Mouse (Mus musculus) yolk sac, embryonic 10.5 days (tissue): ENCODE measurements around the gene Mitf.

Source experiments
- DNase-seq: peaks from one replicate; pipeline ENCODE4 v3.0.0-alpha.2; 2017; ENCODE audit warnings: low spot score

Gene Mitf

DNA sequence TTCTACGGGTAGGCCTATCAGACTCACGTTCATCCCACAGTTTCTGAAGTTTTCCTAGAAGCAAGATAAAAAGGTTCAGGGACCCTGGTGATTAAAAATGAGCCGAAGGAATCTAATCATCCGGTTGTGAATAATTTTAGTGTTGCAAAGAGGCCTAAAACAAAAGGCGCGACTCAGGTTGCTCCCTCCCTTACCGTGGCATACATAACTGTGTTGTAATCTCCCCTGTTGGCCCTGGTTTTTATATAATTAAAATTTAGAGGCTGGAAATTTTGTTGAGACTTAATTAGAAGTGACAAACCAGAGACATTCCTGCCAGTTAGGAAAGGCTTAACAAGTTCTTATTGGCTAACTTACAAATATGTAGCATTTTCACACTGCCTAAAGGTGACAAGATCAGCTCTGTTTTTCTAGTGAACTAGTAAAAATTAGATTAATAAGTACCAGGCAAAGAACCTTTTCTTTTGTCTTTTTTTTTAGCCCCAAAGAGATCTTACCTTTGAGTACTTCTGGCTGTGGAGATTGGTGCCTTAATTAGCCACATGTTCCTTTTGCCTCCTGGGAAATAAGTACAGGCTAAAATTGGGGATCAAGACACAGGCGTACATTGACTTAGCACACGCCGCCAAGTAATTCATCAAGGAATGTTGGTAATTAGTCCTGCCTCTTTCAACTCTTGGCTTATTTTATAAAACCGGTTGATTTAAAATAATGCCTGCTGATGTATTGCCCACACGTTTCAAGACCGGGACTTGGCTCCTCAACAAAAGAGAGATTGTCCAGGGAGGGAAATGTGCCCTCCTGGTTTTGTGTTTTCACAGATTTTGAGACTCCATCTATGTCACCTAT lies 143.4 kb downstream of the Mitf start:
- no peak for DNase-seq

DNA sequence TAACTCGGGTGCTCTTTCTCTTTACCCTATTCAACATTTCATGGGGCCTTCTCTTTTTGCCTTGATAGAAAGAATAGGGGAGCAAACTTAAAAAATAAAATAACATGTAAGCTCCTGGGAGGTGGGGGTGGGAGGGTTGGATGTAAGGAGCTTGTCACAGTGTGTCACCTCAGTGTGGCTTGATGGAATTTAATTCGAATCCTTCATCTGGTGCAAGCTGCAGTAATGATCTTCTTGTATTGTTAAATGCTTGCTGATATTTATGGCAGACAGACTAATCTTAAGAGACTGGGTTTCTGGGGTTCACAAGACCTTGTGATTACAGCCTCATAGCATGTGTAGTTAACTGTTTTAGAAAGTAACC lies 144.0 kb downstream of the Mitf start:
- DNase-seq = no peak

DNA sequence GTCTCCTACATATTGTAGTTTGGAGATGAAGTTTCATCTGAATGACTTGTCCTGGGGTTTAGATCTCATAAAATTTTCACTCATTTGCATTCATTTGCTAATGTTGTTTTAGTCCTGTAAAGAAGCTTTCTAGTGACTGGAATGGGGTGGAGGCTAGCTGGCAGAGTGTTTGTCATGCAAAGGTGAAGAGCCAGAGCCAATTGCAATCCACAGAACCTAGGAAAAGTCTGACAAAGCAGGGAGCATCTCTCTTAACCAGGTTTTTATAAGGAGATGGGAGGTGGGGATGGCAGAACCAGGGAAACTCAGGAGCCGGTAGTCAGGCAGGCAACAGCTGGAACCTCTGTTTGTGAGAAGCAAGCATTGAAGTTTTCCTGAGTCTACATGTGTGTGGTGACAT lies 144.9 kb downstream of the Mitf start:
- DNase-seq = no peak

DNA sequence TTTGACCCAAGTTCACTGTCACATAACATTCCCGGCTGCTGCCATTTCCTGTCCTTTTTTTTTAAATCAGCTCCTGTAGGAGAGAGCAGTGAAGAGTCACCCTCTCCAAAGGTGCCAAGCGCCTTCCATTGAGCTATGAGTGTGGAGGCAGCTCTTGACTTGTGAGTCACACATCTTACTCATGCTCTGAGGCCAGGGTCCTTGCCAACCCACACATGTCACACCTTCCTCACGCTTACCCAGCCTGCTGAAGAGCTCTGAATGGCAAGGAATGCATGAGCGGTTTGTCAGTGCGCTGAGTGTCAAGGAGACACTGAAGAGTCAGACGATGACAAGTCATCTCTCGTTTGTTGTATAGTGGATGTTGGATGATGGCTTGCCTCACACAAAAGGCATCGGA lies 146.0 kb downstream of the Mitf start:
- DNase-seq = no peak

DNA sequence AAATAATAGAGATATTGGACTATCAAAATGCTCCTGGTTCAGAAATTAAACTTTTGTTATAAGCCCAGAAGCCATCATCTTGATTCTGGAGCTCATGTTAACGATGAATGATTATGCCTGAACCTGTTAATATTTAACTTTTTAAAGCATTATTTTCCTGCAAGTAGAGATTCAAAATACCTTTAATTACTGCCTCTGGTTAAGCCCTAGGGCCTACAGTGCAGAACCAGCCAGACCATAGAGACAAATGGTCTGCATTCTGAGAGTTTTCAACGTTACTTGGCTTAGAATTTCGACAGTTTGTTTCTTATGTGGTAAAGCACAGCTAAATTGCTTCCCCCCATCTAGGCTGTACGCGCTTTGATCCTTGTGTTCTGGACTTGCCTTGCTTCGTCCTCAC lies 149.3 kb downstream of the Mitf start:
- DNase-seq = no peak

DNA sequence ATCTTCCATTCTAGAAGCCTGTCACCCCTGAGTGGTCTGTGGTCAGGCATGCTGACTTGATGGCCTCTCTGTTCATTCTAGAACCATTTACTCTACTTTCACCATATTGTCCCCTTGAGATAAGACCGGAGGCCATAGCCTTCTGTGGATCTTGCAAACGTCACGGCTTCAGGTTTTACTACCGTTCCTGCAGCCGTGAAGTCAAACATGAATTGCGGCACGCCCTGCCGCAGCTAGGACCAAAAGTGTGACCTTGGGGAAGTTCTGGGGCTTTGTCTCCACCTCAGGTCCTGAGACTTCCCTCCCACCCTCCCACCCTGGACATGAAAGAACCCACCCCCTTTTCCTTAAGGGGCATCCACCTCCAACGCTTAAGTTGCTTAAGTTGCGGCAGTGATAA lies 149.8 kb downstream of the Mitf start:
- DNase-seq = no peak

DNA sequence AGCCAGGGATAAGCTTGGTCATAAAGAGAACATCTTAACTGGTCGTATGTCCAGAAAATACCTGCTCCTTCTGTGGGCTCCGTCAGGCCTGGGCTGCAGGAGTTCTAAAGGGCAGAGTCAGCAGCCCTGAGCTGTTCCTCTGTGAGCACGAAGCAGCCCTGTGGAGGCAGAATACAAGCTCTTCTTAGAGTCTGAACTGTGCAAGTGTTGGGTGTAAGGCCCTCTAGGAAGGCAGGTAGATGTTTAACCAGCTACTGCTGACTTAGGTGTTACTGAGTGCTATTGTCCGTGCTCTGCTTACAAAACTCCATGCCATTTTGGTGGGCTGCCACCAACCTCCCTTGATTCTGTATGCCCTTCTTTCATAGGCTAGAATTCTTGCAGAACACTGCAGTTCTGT lies 151.4 kb downstream of the Mitf start:
- peak; percentile 47 for DNase-seq

DNA sequence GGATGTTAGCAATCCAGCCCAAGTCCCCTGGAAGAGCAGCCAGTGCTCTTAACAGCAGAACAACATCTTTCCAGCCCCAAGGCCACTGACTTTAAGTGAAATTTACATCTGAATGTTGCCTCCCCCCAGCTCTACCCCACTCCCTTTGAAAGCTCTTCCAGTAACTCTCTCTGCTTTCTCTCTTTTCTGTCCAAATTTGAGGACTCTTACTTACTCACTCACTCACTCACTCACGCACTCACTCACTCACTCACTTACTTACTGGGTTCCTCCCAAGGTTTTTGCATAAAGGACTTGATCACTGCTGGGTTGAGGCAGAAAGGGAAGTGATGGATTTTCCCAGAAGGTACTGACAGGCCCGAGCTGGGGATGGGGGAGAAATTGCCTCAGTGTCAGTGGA lies 154.9 kb downstream of the Mitf start:
- DNase-seq = no peak

DNA sequence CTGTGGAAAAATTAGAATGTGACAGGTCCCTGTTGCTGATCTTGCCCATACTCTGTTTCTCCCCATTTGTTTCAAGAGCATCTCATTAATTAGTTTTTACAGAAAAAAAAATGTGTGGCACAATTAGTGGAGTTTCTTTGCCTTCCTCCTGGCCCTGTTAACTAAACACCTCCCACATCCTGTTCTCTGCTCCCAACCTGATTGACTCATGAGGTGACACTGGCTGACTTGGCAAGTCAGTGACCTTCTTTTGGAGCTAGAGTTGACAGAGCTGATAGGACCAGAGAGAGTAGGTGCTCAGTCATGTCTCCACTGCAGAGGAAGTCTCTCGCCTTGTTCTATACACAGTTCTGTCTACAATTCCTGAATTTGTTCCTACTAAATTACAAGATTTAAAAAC lies 155.5 kb downstream of the Mitf start:
- no peak for DNase-seq

DNA sequence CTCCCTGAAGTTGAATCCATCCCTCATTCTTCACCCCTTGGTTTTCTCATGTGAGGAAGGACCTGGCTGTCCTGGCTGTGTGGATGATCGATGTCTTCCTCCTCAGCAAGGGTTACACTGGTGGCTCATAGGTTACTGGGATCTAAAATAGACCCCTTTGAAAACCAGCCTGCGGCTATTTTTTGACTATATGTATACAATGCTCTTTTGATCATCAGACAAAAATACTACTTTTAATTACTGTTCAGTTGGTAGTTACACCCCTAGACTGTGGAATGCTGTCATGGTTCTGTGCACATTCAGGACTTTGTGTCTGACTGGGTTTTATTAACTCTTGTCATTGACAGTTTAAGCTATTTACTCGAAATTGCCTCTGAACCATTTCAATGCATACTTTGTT lies 157.9 kb downstream of the Mitf start:
- no peak for DNase-seq

DNA sequence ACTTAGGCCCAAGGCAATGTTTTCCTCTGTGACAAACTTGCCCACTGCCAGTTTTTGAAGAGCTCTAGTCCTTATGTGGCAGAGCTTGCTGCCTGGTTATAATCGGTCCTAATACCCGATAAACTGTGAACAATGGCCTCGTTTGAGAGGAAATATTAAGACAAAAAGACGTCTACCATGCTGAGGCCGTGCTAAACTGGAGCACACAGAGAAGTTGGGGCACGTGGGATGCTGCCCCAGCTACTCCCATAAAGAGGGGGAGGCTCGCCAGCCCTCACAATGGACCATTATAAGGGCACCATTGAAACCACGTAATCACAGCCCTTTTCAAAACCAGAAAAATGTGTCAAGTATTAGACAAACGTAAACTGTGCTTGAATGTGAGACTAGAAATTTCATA lies 174.8 kb downstream of the Mitf start:
- no peak for DNase-seq

DNA sequence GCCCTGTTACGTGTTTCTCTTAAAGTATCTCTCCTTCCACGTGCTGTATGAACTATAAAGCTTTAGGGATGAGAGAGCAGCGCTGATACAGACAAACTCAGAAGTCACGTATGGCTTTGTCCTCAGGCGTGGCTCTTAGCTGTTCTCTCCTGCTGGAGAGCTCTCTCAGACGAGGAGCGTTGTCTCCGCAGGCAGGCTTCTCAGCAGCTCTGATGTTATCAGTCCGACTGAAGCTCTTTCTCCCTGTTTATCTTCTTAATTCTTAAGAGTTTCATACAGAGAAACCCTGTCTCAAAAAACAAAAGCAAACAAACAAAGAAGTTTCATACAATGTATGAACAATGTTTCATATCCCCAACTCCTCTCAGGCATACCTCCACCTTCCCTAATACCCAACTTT lies 178.8 kb downstream of the Mitf start:
- DNase-seq = no peak

DNA sequence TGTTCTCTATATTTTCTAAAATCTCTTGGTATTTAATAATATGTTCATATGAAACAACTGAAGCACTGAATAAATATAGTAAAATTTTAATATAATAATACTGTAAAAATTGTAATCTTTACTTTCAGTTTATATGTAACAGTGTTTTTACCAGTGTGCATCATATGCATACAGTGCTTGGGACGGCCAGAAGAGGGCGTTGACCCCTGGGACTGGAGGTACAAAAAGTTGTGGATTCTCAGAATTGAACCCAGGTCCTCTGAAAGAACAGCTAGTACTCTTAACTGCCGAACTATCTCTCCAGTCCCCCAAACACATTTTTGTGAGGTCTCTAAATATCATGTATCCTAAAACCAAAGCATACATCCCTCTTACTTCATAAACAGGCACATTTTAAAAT lies 179.6 kb downstream of the Mitf start:
- no peak for DNase-seq

DNA sequence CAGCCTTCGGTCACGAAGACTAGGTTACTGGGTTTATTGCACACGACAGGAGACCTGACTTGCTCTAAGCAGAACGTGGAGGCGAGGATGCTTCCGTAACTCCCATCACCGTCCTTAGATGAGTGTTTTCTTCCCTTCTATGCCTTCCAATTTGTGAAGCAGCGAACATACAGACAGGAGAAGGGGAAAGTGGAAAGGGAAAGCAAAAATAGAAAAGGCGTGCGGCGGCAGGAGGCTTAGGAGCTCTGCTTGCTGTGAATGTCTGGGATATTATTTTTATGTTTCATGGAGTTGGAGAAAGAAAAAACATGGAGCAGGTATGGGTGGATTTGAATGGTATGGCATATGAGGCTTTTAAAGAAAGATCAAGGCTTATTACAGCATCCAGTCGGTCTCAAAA lies 186.7 kb downstream of the Mitf start:
- DNase-seq = no peak

DNA sequence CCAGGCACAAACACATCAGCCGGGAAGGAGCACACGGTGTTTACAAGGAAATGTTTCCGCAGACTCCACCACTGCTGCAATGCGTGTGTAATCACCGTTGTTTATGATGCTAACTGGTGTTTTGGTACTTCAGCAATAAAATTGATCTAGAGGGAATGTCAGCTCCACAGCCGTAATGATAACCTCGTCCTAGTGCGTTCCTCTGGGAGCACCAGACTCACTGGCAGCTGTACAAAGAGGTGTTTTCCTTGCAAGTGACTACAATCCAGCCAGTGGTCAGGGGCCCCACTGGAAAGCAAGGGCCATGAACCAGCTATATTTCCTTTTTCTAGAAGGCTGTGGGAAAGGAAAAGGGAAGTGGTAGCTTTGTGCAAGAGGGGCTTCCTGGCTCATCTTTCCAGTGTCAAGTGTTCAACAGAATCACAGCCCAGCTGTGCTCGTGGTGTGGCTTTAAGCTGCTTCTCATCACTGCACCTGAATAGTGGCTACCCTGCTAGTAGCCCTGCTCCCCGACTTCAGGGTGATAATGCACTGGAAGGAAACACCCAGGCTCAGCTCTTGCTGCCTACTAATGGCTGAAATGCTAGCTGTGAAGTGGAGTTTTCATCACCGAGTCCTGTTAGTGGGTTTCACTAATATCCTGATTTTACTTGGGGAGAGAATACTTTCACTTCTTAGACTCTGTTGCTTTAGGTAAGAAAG lies 188.9 kb downstream of the Mitf start:
- no peak for DNase-seq

DNA sequence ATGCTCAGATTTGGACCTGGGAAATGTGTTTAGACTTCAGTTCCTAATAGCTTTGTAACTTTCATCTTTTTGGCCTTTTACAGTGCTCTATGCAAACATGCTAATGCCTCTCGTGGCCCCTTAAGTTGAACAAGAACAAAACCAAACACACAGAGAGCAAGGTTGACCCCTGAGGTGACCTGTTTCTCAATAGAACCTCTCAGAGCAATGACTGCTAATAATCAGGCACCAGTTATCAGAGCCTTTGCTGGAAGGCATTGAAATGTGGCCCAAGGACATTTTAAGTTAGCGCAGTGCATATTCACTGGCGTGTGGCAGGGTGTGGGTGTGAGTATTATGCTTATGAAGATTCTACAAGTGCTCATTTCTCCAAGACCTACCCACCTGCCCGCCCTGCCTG lies 194.7 kb downstream of the Mitf start:
- no peak for DNase-seq

DNA sequence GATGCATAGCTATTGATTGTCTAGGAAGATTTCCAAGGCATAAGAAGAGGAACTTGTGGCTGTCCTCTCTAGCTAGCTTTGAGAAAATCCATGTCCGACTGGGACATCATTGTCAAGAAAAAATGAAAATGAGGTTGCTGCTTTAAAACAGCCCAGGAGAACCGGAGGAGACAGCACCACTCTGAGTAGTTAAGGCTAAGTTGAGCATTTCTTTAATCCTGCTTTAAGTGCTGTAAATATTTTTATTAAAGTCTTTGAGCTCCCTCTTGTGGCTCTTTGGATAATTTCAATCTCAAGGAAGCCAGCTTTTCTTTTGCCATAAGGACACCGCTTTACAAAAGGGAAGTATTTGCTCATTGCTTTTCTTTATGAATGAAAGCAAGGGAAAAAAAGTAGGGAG lies 196.3 kb downstream of the Mitf start:
- peak; percentile 8 for DNase-seq

DNA sequence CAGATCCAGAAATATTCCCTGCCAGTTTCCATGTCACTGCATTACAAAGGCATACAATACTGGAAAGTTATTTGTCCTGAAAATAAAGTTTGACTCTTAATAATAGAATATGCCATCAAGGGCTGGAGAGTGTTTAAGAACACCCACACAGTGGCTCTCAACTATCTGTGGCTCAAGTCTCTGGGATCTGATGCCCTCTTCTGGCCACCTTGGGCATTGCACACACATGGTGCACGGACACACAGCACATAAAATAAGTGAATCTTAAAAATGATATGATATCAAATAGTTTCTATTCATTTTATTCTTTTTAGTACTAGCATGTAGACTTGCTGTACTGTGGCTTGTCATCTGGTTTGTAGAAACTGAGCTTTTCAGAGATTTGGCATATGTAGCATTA lies 198.7 kb downstream of the Mitf start:
- no peak for DNase-seq

DNA sequence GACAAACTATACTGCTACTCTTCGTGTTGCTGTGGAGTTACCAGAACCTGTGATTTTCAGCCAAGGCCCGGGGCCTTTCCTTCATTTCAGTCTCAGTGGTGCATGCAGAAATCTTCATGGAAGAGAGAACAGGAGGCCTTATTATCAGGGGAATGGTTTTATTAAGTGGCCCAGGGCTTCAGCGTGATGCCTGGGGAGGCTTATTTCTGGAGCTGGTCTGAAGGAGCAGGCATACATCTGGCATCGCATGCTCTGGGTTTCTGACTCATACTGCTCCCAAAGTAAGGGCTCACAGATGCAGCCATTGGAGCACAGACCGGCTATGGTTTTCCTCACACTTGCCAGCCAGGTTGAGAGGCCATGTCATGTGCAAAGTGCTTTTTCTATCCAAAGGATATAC lies 208.2 kb downstream of the Mitf start:
- no peak for DNase-seq

DNA sequence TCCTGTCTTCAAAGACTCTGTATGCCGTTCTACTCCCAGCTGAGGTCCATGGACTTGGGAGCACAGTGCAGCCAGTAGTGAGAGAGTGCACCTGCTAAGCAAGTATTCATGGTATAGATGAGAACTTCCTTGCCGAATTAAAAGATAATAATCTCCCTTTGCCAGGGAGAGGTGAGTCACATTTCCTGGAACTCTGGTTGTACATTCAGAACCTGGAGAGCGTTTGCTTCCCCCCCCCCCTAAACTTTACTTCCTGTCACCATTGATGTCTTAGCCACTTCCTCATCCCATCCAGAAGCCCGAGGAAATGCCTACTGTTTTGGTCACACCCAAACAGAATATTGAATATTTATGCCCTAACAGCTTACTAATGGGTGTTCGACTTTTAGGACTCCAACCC lies 209.0 kb downstream of the Mitf start:
- DNase-seq = no peak

DNA sequence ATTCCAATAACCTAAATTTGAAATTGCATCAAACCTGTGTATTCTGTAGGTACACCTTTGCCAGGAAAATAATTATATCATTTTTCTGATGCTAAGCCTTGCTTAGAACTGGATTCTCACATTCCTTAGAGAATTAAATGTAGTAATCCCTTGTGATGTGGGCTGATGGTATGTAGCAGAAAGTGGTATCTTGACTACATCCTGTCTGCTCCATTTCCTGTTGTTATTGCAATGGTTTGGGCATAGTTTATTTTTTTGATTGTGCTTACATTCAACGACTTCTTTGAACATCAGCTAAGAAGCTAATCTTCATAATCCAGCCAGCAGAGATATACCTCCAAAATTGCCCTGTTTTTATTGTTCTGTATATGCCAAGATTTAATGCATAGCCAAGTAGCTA lies 217.0 kb downstream of the Mitf start:
- DNase-seq = no peak

DNA sequence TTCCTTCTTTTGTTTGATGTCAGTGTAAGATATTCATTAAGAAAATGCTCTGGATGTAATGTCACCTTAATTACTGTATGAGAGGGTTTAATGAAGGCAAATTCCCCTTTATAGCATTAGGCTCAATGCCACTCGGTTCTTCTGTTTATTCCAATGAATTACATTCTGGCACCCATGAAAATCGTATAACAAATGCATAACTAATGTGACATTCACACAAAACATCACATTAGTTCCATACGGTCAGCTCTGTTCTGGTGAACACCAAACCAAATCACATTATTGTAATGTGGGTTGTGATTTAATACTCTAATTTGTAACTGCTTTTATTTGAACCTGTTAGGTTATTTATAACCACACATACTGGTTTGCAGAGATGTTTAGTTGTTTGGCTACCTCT lies 231.7 kb downstream of the Mitf start:
- DNase-seq = no peak

DNA sequence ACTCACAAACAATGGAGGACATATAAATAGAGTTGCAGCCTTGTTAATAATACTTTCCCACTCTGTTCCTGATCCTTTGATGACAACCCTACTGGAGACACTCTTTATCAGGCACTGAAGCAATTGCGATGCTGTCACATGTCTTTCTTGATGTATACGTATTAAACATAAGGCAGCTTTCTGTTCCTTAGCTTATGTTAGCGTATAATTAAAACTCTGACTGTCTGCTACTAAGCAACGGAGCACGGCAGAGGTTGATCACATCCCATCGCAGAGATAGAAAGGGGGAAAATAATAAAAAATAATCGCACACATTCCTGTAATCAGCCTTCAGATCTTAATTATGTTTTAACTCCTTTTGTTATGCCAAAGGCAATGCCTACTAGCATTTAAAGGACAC lies 234.9 kb downstream of the Mitf start:
- DNase-seq = no peak
